In the genomic region with DNA sequence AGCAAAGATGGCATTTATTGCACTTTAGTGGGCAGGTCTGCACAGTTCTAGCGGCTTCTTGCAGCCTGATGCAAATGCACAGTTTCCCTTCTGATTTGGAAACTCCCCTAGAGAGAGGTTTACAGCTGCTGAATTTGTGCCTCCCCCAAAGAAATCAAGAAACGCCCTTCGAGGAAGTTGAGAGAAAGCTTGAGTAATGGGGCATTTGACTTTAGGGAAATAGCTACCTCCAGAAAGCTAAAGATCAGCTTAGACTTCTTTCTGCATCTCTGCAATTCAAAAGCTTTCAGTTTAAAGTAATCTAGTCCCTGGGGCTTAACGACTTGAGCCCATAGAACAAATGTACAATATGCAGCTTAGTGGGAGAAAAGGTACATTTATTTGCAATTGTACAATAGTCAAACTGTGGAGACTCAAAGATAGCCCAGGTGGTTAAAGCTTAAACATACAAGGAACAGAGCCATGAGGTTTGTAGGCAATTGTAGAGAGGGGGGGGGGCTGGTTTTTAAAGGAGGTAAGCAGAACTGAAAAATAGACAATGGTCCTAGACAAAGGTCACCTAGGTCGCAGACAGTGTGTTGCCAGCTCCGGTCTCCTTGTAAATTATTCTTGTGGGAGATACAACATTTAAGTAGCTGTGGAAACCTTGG, we compare ENCODE assay signal across 14 mouse cellular contexts. TPM values are rescaled to one million over a fixed set of nuclear protein-coding genes. Genes with fewer than 3 reads are reported as not detected.
DNase-seq lines count a peak whose midpoint lies in the region; ATAC-seq and TF ChIP-seq lines count a peak whose summit lies in the region.
"Had no signal": no experiment of that assay in that cellular context is flagged by ENCODE, and none has a peak within 500 bp of the region (broad histone marks: within the 10 kb centered on the region; RNA-seq: fewer than 3 reads in every experiment).

No protein-coding gene starts in this region.

- TF ChIP-seq CTCF in gastrocnemius, adult 2 months (IDR thresholded peaks at IDR 0.05), result no peak
- no peak for TF ChIP-seq CTCF in MEL (IDR thresholded peaks at IDR 0.05 in 2 of 3, conservative IDR thresholded peaks at IDR 0.05 in 1 of 3; ENCODE audit: control insufficient read depth in 1 of 3, insufficient read depth in 1 of 3, low read depth in 2 of 3, low read length in 3 of 3, poor library complexity in 1 of 3, severe bottlenecking in 1 of 3)
- TF ChIP-seq CTCF in intestine, postnatal 0 days (IDR thresholded peaks at IDR 0.05; ENCODE audit: low read depth), result no peak

- WGBS in intestine, embryonic 15.5 days, result 51% methylated on average over 6 of the region's 6 CpGs
- 55% methylated on average over 6 of the region's 6 CpGs for WGBS in intestine, postnatal 0 days

- no peak for ATAC-seq in intestine, embryonic 15.5 days
- ATAC-seq in intestine, postnatal 0 days, result no peak

- no peak for DNase-seq in gastrocnemius, adult 2 months
- DNase-seq in gastrocnemius, adult 8-10 months (ENCODE audit: low spot score in 2 of 2), result no peak
- peak; percentile 3 for DNase-seq in MEL (ENCODE audit: low read depth, low spot score)
- peak; percentile 67 for DNase-seq in induced T-regulatory cell, adult 2 months (ENCODE audit: low read depth)
- DNase-seq in spleen, adult 18-20 months, result peak; percentile 12 to 19
- DNase-seq in urinary bladder, postnatal 14 days (ENCODE audit: low spot score), result no peak
- DNase-seq: cerebellum, postnatal 10 days; left cerebral cortex, postnatal 4 days had no signal

- no peak overlapping the region for H3K9ac ChIP-seq in MEL (ENCODE audit: control insufficient read depth, low read depth, low read length, poor library complexity, severe bottlenecking)
- H3K9ac ChIP-seq in intestine, embryonic 15.5 days, result no peak overlapping the region
- no peak overlapping the region for H3K9ac ChIP-seq in intestine, postnatal 0 days (ENCODE audit: low read depth, low read length)
- H3K9ac ChIP-seq: hindbrain, embryonic 14.5 days; liver, embryonic 15.5 days; neural tube, embryonic 15.5 days had no signal

- H3K36me3 ChIP-seq in MEL (ENCODE audit: control insufficient read depth in 1 of 2, insufficient read depth in 2 of 2, low read length in 2 of 2), result no peaks in the 10 kb centered on the region
- no peaks in the 10 kb centered on the region for H3K36me3 ChIP-seq in intestine, embryonic 15.5 days
- H3K36me3 ChIP-seq in intestine, postnatal 0 days (ENCODE audit: control insufficient read depth, insufficient read depth), result no peaks in the 10 kb centered on the region
- H3K36me3 ChIP-seq: liver, embryonic 15.5 days; neural tube, embryonic 15.5 days had no signal

- TF ChIP-seq POLR2A in MEL (IDR thresholded peaks at IDR 0.05; ENCODE audit: control insufficient read depth in 1 of 2, insufficient read depth in 1 of 2, low read depth in 1 of 2, low read length in 2 of 2, poor library complexity in 1 of 2), result no peak

- H3K4me2 ChIP-seq in intestine, embryonic 15.5 days (replicated peaks), result no peak overlapping the region
- H3K4me2 ChIP-seq in intestine, postnatal 0 days (replicated peaks; ENCODE audit: low read depth), result no peak overlapping the region
- H3K4me2 ChIP-seq: hindbrain, embryonic 14.5 days; liver, embryonic 15.5 days; neural tube, embryonic 15.5 days had no signal

- no peaks in the 10 kb centered on the region for H3K4me1 ChIP-seq in MEL (ENCODE audit: control insufficient read depth in 1 of 2, insufficient read depth in 2 of 2, low read length in 2 of 2)
- H3K4me1 ChIP-seq in intestine, embryonic 15.5 days (replicated peaks), result no peaks in the 10 kb centered on the region
- H3K4me1 ChIP-seq in intestine, postnatal 0 days (replicated peaks; ENCODE audit: control insufficient read depth, insufficient read depth, low read length), result no peaks in the 10 kb centered on the region
- H3K4me1 ChIP-seq: liver, embryonic 15.5 days; megakaryocyte, embryonic 14.5 days; neural tube, embryonic 15.5 days had no signal

- no peaks in the 10 kb centered on the region; a peak in 1 of 4 replicates for H3K27me3 ChIP-seq in MEL (ENCODE audit: control insufficient read depth in 1 of 2, insufficient read depth in 2 of 2, low read length in 2 of 2)
- no peaks in the 10 kb centered on the region for H3K27me3 ChIP-seq in intestine, embryonic 15.5 days (replicated peaks)
- no peaks in the 10 kb centered on the region for H3K27me3 ChIP-seq in intestine, postnatal 0 days (replicated peaks; ENCODE audit: control insufficient read depth, insufficient read depth, low read length)
- H3K27me3 ChIP-seq: liver, embryonic 15.5 days; megakaryocyte, embryonic 14.5 days; neural tube, embryonic 15.5 days had no signal

- intact Hi-C loops in gastrocnemius, adult 2 months (cut with DNase I), result loop anchor here (5.0 kb wide), 2 partner anchors 98 to 208 kb away; no protein-coding TSS in a partner anchor

- TF ChIP-seq EP300 in MEL (IDR thresholded peaks at IDR 0.05; ENCODE audit: low read depth in 1 of 2, low read length in 2 of 2), result no peak

- no peak for TF ChIP-seq RAD21 in MEL (IDR thresholded peaks at IDR 0.05; ENCODE audit: low read depth, low read length)

- no peak overlapping the region for H3K4me3 ChIP-seq in gastrocnemius, adult 2 months
- H3K4me3 ChIP-seq in MEL (ENCODE audit: control insufficient read depth in 1 of 2, insufficient read depth in 1 of 2, low read depth in 2 of 2, low read length in 2 of 2), result no peak overlapping the region
- H3K4me3 ChIP-seq in intestine, embryonic 15.5 days (replicated peaks), result no peak overlapping the region
- H3K4me3 ChIP-seq in intestine, postnatal 0 days (ENCODE audit: low read depth, low read length), result no peak overlapping the region
- H3K4me3 ChIP-seq: liver, embryonic 15.5 days; megakaryocyte, embryonic 14.5 days; neural tube, embryonic 15.5 days had no signal

- no peaks in the 10 kb centered on the region for H3K9me3 ChIP-seq in MEL (replicated peaks; ENCODE audit: insufficient read depth, low read length)
- H3K9me3 ChIP-seq in intestine, embryonic 15.5 days, result no peaks in the 10 kb centered on the region
- no peaks in the 10 kb centered on the region for H3K9me3 ChIP-seq in intestine, postnatal 0 days (ENCODE audit: control insufficient read depth)
- H3K9me3 ChIP-seq: liver, embryonic 15.5 days; megakaryocyte, embryonic 14.5 days; neural tube, embryonic 15.5 days had no signal

- H3K79me2 ChIP-seq in MEL (ENCODE audit: control insufficient read depth, insufficient read depth, low read length, poor library complexity), result no peaks in the 10 kb centered on the region

- peak overlapping the region; percentile 28; the same call in 1 of the 2 replicates for H3K27ac ChIP-seq in gastrocnemius, adult 2 months
- no peak overlapping the region for H3K27ac ChIP-seq in MEL (ENCODE audit: control insufficient read depth, low read depth, low read length)
- H3K27ac ChIP-seq in intestine, embryonic 15.5 days, result no peak overlapping the region
- no peak overlapping the region for H3K27ac ChIP-seq in intestine, postnatal 0 days (ENCODE audit: low read depth, low read length)
- H3K27ac ChIP-seq: hindbrain, embryonic 14.5 days; liver, embryonic 15.5 days; neural tube, embryonic 15.5 days had no signal

TF ChIP-seq in MEL, 35 proteins besides CTCF, POLR2A, EP300 and RAD21:
- TF ChIP-seq ZC3H11A (IDR thresholded peaks at IDR 0.05; ENCODE audit: low read depth, low read length), result no peak
TF ChIP-seq in MEL: peak in this region for 0.

RNA-seq across cellular contexts. Expression of a gene that starts 21.8 kb away (rescaled TPM):
- total RNA-seq in gastrocnemius, adult 2 months (2021), result 10 to 100 TPM; 31.9 to 33.8 TPM
- total RNA-seq in gastrocnemius, adult 8-10 months (2022), result 10 to 100 TPM; 27.2 to 37.7 (median 34.8) TPM
- total RNA-seq in MEL (2012; rRNA removed), result 188 and 218 TPM in 2 replicates
- polyA plus RNA-seq in MEL (2012; ENCODE audit: insufficient read depth in 1 of 2, insufficient read length in 2 of 2, low read depth in 1 of 2, low replicate concordance in 2 of 2, missing spikeins in 1 of 2), result 100 to 1,000 TPM; 189 to 956 TPM
- polyA plus RNA-seq in intestine, embryonic 15.5 days (2015; fragmentation: Nextera tagmentation; extraction: Ambion mirVana), result 139 and 146 TPM in 2 replicates
- polyA plus RNA-seq in intestine, postnatal 0 days (2015; fragmentation: Nextera tagmentation; extraction: Ambion mirVana), result 71.5 and 72.7 TPM in 2 replicates

Comparison
In these comparisons a context has a peak if more than half of its experiments do, and no peak if none do; other contexts are left out.
1. DNase-seq: peak in MEL (single experiment), induced T-regulatory cell, adult 2 months (single experiment) and spleen, adult 18-20 months (2 of 2); none in gastrocnemius, adult 2 months (single experiment), gastrocnemius, adult 8-10 months (0 of 2) and urinary bladder, postnatal 14 days (single experiment).